In the genomic region with DNA sequence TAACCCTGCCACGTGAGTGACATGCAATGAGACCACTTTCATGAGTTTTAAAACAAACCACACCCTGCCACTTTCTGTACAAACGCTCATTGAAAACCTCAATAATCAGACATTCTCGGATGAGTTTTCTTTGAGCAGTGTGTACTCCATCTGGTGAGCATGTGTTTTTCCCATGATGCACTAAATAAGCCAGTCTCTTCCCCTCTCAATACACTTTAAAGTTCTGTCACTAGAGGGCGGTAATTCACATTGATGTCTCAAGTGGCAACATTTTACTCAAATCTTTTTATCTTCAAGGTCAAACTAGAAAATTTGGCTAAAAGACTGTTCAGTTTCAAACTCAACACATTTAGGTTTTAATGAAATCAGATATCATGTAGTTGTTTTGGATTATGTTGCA, we compare ENCODE assay signal across 8 mouse cellular contexts.
DNase-seq lines count a peak whose midpoint lies in the region; ATAC-seq and TF ChIP-seq lines count a peak whose summit lies in the region.
"Had no signal": no experiment of that assay in that cellular context is flagged by ENCODE, and none has a peak within 500 bp of the region (broad histone marks: within the 10 kb centered on the region; RNA-seq: fewer than 3 reads in every experiment).

No protein-coding gene starts in this region.

- TF ChIP-seq CTCF in kidney, postnatal 0 days (IDR thresholded peaks at IDR 0.05; ENCODE audit: low read depth), result peak; percentile 72
- TF ChIP-seq CTCF in E14TG2a.4 (conservative IDR thresholded peaks at IDR 0.05; ENCODE audit: low read length), result peak; percentile 74
- TF ChIP-seq CTCF in Patski (IDR thresholded peaks at IDR 0.05), result peak; percentile 57

- WGBS in kidney, postnatal 0 days, result 40% methylated on average over 4 of the region's 4 CpGs
- WGBS in kidney, embryonic 16.5 days, result 37% methylated on average over 4 of the region's 4 CpGs

- H3K27ac ChIP-seq in kidney, postnatal 0 days, result no peak overlapping the region
- H3K27ac ChIP-seq in kidney, embryonic 16.5 days (ENCODE audit: low read length), result no peak overlapping the region
- H3K27ac ChIP-seq: embryonic facial prominence, embryonic 12.5 days had no signal

- H3K4me1 ChIP-seq in kidney, postnatal 0 days (replicated peaks; ENCODE audit: insufficient read depth, low read length), result no peaks in the 10 kb centered on the region
- peaks cover 3% of the 10 kb centered on the region; the same call in 1 of the 2 replicates for H3K4me1 ChIP-seq in kidney, embryonic 16.5 days (ENCODE audit: insufficient read depth, low read length)
- no peaks in the 10 kb centered on the region for H3K4me1 ChIP-seq in E14TG2a.4 (replicated peaks; ENCODE audit: low read depth, low read length)
- H3K4me1 ChIP-seq: embryonic facial prominence, embryonic 12.5 days had no signal

- H3K36me3 ChIP-seq in kidney, postnatal 0 days (ENCODE audit: insufficient read depth, low read length), result no peaks in the 10 kb centered on the region
- H3K36me3 ChIP-seq in kidney, embryonic 16.5 days (ENCODE audit: insufficient read depth, low read length), result no peaks in the 10 kb centered on the region
- H3K36me3 ChIP-seq in E14TG2a.4 (ENCODE audit: insufficient read depth, low read length), result no peaks in the 10 kb centered on the region
- H3K36me3 ChIP-seq: embryonic facial prominence, embryonic 12.5 days had no signal

- no peak overlapping the region for H3K4me2 ChIP-seq in kidney, postnatal 0 days (ENCODE audit: low read length)
- H3K4me2 ChIP-seq in kidney, embryonic 16.5 days (replicated peaks; ENCODE audit: low read depth, low read length), result no peak overlapping the region
- H3K4me2 ChIP-seq: embryonic facial prominence, embryonic 12.5 days had no signal

- H3K4me3 ChIP-seq in kidney, postnatal 0 days (replicated peaks; ENCODE audit: low read depth, low read length), result no peak overlapping the region
- H3K4me3 ChIP-seq in kidney, embryonic 16.5 days (ENCODE audit: low read length), result no peak overlapping the region
- H3K4me3 ChIP-seq in E14TG2a.4 (replicated peaks; ENCODE audit: low read length), result no peak overlapping the region
- H3K4me3 ChIP-seq: embryonic facial prominence, embryonic 12.5 days had no signal

- no peaks in the 10 kb centered on the region for H3K9me3 ChIP-seq in kidney, postnatal 0 days (replicated peaks; ENCODE audit: low read length)
- no peaks in the 10 kb centered on the region for H3K9me3 ChIP-seq in kidney, embryonic 16.5 days (ENCODE audit: low read length)
- H3K9me3 ChIP-seq in E14TG2a.4 (ENCODE audit: low read length), result no peaks in the 10 kb centered on the region
- H3K9me3 ChIP-seq: embryonic facial prominence, embryonic 12.5 days had no signal

- POLR2A ChIA-PET in Patski (lab: Charles Lee), result interaction anchor here (0.7 kb wide), 1 partner anchor 64 kb away, joined by 3 read pairs; no protein-coding TSS in a partner anchor

- H3K27me3 ChIP-seq in kidney, postnatal 0 days (ENCODE audit: insufficient read depth, low read length), result no peaks in the 10 kb centered on the region
- H3K27me3 ChIP-seq in kidney, embryonic 16.5 days (ENCODE audit: insufficient read depth, low read length), result no peaks in the 10 kb centered on the region
- H3K27me3 ChIP-seq in E14TG2a.4 (ENCODE audit: insufficient read depth, low read length), result no peaks in the 10 kb centered on the region
- H3K27me3 ChIP-seq in Patski, result no peaks in the 10 kb centered on the region
- H3K27me3 ChIP-seq: embryonic facial prominence, embryonic 12.5 days had no signal

- CTCF ChIA-PET in Patski (lab: Charles Lee), result interaction anchor here (1.1 kb wide), 1 partner anchor 11 kb away, joined by 3 read pairs; no protein-coding TSS in a partner anchor

- no peak for ATAC-seq in kidney, postnatal 0 days (replicated peaks; ENCODE audit: low FRiP score, low read depth)
- ATAC-seq in kidney, embryonic 16.5 days (ENCODE audit: low FRiP score, low TSS enrichment), result no peak
- no peak for ATAC-seq in Patski
- no peak for ATAC-seq in inflammation-experienced regulatory T-cells, adult 6 months

- peak; percentile 61 for DNase-seq in kidney, postnatal 0 days (ENCODE audit: low spot score)
- no peak for DNase-seq in Patski (ENCODE audit: low read depth, low spot score)
- peak; percentile 66 for DNase-seq in forelimb bud, embryonic 11.5 days (ENCODE audit: low read depth, low spot score)
- no peak for DNase-seq in testis, postnatal 14 days (ENCODE audit: low spot score)

- H3K9ac ChIP-seq in kidney, postnatal 0 days (ENCODE audit: low read depth, low read length), result no peak overlapping the region
- H3K9ac ChIP-seq in kidney, embryonic 16.5 days (replicated peaks; ENCODE audit: low read length), result no peak overlapping the region
- H3K9ac ChIP-seq: embryonic facial prominence, embryonic 12.5 days had no signal

- in situ Hi-C loops in Patski (cut with MboI; ENCODE audit: low pct_unique_long_range_greater_than_20kb), result loop anchor here (10.0 kb wide), 2 partner anchors 326 to 556 kb away; no protein-coding TSS in a partner anchor

Comparison
In these comparisons a context has a peak if more than half of its experiments do, and no peak if none do; other contexts are left out.
1. DNase-seq: peak in kidney, postnatal 0 days (single experiment) and forelimb bud, embryonic 11.5 days (single experiment); none in Patski (single experiment) and testis, postnatal 14 days (single experiment).
2. Peak in every context shown above with its lines, with median percentiles within 50 percentile points of each other: CTCF ChIP-seq.